Mouse (Mus musculus) left cerebral cortex, postnatal 4 days (tissue): ENCODE results near the gene Zmynd19. TPM values are rescaled to one million over a fixed set of nuclear protein-coding genes. Genes with fewer than 3 reads are reported as not detected.
"Not testable (repeated sequence)": the region's sequence is repeated elsewhere in the genome, so short reads cannot be mapped to it uniquely, and the experiment has no call there.

Experiments
- DNase-seq: peaks from one replicate; pipeline ENCODE4 v3.0.0-alpha.2; 2022
- intact Hi-C: fragments of 180-260 bp; cut with DNase I; formaldehyde crosslinking; loops from one replicate; pipeline ENCODE4 v1.15.1; 2025
- total RNA-seq, 2 experiments: library from RNA; stranded (reverse); gene quantifications; 2 replicates each; pipeline ENCODE4 v1.2.3; 2021

Gene Zmynd19
- total RNA-seq, 2 experiments from 2014 or later = 66.4 to 72.3 TPM

DNA sequence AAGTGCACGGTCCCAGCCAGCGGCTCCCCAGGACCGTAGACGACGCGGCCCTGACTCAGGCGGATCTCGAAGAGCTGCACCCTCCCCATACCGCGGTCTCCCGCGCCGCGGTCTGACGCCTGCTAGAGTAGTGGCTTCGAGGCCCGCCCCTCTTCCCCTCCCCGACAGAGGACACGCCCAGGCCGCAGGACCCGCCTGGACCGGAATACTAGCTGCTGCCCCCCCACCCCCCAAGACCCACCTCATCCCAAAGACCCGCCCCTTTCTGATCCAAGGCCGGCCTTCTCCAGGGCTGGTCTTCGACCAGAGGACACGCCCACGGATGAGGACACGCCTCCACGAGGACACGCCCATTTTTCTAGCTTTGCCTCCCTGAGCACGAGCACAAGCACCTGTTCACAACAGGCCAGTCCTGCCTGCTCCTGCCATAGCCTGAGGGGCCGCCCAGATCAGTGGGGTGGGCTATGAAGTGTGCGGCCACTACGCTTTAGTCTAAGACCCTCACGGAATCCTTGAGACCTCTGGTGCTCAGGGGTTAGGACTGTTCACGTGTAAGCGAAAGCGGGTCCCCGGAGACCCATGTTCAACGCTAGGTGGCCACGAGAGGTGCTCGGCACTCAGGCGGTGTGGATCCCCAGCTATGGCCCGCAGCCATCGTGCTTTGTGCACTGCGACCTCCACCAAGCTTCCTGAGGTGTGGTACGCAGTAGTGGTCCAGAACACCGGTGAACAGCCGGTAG, 14.4 kb upstream of the Zmynd19 start, which contains the start of gene Arrdc1:
TSS of gene Arrdc1 (minus strand) at position 196 of the 740 bp plus-strand sequence.
- DNase-seq = peak; percentile 90
- intact Hi-C loops = no loop called here

DNA sequence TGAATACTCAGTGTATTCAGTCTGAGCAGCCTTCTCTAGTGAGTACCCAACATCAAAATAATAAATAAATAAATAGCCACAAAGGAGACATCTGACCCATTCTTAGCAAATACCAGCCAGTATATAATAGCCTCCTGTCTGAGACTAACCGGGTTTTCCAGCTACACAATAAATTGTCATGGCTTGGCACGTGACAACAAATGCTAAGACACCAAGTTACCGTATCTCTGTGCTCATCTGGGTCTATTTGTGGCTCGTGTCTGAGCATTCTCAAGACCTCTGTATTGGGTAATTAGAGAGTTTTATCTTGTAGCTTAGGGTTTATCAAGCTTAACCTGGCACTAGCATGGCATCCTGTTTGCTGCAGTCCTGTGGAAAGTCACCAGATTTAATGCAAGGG, 7.5 kb upstream of the Zmynd19 start:
- intact Hi-C loops = no loop called here

DNA sequence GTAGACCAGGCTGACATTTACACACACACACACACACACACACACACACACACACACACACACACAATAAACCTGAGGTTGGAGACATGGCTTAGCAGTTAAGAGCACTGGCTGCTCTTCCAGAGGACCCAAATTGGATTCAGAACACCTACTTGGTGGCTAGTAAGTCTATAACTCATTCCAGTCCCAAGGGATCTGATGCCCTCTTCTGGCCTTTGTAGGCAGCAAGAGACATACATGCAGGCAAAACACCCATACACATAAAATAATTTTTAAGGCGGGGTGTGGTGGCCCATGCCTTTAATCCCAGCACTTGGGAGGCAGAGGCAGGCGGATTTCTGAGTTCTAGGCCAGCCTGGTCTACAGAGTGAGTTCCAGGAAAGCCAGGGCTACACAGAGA, 5.3 kb upstream of the Zmynd19 start:
- intact Hi-C loops, DNase-seq: not testable (repeated sequence)

More for the DNA sequence above, 7.5 kb upstream of the Zmynd19 start:
- DNase-seq = no peak

DNA sequence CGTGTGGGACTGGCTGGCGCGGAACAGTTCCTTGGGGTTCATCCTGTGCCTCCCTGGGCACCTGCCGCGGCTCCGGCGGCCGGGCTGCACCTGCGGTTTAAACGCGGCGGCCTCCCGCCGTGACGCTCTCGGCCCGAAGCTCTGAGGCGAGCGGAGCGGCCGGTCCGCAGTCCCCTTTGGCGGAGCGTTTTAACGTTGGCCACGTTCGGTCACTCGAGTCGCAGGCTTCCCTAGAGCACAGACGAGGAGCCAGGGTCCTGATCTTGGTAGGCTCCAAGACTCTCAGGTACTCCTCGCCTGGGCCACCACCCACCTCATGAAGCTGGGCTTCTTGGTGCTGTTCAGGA, 570 bp downstream of the Zmynd19 start:
- intact Hi-C loops = no loop called here

DNA sequence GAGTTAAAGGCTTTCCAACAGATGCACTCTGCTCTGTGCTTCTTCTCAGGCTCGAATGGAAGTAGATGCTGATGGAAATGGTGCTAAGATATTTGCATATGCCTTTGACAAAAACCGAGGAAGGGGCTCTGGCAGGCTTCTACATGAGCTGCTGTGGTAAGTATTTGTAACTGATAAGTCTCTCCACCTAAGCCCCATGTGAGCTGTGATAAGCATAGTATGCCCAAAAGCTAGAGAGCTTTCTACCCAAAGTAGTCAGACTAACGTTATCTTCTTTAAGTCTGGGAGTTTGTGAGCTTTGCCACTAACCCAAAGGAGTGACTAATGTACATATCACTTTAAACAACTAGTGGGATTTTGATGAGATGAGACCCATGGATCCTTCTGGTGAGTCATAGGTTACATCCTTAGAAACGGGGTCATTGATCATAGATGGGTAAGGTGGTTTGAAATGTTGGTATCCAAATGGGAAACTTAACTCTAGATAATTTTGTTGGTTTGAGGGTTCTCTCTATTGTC, 3.0 kb downstream of the Zmynd19 start:
- intact Hi-C loops = no loop called here
- no peak for DNase-seq

More for the DNA sequence above, 570 bp downstream of the Zmynd19 start:
- DNase-seq = no peak

DNA sequence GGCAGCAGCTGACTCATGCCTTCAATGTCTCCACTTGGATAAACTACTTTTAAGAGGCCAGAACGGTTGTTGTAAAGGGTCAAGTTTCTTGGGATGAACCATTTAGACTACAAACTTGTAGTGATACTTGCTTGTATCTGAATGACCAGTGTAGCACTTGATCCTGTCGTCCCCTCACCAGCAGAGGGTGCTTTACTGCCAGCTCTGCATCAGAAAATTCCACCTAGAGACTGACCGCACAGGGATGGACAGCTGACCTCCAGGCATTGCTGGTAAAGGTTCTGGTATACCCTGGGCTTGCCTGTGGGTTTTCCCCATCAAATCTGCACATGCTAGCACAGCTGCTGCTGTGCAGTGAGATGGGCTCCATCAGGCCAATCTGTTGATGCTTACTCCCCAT, 11.3 kb downstream of the Zmynd19 start:
- peak; percentile 29 for DNase-seq
- intact Hi-C loops = no loop called here

DNA sequence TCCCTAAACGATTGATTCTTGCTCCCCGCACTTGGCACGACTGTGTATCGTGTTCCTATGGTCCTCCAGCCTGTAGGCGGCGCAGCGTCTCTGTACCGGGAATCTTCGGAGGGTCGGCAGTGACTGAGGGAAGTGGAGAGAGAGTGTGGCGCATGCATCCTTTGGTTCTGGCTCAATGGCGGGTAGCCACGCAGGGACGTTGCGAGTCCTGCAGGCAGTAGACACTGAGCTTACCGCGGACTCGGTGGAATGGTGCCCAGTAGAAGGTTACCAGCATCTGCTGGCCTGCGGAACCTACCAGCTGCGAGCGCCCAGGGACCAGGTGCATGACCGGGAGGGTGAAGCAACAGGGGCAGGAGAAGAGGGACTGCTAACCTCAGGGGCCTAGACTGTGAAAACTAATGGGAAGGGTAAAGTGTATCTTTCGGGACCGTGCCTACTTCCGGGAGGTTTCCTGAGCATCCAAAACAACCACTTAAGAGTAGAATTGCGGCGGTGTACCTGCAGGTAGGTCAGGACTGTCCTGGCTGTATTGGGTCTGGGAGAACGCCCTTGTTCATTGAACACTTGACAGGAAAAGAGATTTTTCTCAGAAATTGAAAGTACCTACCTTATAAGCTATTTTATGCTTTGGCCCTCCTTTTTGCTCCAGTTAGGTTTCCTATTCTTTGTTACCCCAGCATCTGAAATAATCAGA, 12.9 kb downstream of the Zmynd19 start, which contains the start of gene Dph7:
TSS of gene Dph7 (plus strand) at position 97 of the 697 bp plus-strand sequence.
- intact Hi-C loops = no loop called here
- DNase-seq = peak; percentile 90

DNA sequence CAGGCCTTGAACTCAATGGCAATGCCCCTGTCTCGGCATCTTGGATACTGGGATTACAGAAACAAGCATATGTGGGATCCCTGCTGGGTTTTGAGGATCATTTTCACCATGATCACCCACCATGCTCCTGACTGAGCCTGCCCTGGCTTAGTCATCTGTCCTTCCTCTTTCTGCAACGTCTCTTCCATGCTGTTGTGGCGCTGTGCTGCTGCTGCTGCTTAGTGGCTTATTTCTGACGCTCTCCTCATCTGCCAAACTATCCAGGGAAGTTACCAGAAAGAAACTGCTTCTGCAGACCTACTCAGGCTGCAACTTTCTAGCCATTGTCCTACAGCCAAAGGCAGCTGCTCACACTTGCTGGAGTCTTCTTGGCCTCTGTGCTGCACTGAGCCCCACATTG, 20.8 kb downstream of the Zmynd19 start:
- intact Hi-C loops = no loop called here
- no peak for DNase-seq

DNA sequence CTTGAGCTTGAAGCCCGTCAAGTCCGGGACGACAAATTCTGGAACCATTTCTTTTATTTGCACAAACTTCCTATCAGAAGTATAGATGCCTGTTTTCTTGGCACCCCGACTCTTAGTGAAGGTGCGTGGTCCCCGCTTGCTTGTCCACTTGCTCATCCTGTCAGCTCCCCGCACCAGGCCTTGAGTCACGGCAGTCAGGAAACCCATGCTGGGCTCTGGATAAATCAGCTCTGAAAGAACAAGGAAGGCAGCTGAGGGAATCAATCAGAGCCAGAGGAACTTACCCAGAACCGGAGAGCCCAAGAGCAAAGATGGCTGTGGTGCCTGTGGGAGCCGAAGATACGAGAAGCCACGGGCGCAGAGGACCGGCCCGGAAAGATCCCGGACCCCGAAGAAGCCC, 24.9 kb downstream of the Zmynd19 start:
- DNase-seq = peak; percentile 11
- intact Hi-C loops = not testable (repeated sequence)

DNA sequence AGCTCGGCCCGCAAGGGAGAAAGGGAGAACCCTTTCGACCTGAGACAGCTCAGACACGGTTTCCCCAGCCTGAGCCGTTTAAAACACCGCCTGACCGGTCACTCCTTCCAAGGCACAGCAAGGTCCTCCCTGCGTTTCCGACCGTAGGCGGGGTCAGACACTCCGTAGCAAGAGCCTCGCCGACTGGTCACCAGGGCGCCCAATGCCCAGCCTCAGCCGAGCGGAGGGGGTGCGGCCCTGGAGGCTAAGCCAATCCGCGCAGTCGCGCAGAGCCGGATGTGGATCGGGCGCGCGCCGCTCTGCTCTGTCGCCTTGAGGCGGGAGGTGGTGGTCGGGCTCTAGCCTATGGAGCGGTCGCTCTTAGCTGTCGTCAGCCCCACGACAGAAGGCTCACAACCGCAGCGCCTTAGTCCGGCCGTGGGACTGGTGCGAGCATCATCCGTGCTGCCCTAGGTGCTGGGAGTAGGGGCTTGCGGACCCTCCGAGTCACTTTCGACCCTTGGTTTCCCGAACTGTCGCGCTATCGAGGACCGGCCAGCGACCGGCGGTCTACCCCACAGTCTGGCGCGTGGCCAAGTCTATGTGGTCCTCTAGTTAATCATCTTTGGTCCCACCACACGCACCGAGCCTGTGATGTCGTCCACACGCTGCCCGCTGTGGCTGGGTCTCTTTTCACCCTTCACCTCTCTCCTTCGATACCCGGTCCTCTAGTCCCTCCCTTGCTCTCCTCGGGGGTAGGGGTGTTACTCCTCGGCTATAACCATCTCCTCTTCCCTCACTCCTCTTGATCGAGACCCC, 25.5 kb downstream of the Zmynd19 start, which contains the start of gene Mrpl41:
TSS of gene Mrpl41 (minus strand) at position 193 of the 798 bp plus-strand sequence.
- DNase-seq = peak; percentile 98
- intact Hi-C loops = no loop called here

DNA sequence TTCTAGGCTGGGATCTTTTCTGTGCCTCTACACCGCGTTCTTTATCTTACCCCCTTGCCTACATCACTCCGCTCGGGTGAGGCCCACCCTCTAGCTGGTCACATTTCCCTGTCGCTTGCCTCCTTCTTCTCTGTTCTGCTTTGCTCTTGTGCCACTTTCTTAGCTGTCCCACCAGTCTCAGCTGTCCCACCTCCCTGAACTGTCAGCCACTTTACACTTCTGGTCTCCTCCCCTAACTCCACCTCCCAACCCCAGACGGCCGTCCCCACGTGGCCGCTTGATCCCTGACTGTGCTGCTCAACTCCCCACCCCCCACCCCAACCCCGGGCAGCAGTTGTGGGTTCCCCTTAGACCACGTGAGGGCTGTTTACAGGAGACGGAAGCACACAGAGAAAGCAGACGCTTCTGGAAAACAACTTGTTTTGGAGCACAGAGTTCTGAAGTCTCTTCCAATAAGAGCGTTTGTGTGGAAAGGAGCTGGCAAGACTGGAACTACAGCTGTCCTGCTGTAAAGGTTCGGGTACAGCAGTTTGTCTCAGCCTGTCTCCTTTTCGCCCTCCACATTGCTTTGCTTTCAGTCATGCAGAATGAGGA, 26.2 kb downstream of the Zmynd19 start, which contains the start of gene Pnpla7:
TSS of gene Pnpla7 (plus strand) at position 330 of the 594 bp plus-strand sequence.
- DNase-seq = peak; percentile 71
- intact Hi-C loops = no loop called here

DNA sequence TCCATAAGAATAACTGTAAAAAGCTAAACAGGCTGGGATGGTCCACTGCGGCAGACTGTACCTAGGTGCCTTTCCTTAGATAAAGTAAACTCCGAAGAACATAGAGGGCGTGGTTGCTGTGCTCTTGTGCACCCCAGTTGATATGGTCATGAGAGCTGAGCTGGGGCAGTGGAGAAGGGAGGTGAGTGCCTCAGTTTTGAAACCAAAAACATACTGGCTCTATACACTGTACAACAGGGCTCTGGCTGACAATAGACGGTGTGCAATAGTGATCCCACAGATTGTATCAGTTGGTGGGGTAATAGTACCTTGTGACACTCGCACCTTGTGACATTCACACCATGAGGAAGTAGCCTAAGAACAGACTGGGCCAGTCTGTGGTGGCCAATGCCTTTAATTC, 27.4 kb downstream of the Zmynd19 start:
- no peak for DNase-seq
- intact Hi-C loops = no loop called here

DNA sequence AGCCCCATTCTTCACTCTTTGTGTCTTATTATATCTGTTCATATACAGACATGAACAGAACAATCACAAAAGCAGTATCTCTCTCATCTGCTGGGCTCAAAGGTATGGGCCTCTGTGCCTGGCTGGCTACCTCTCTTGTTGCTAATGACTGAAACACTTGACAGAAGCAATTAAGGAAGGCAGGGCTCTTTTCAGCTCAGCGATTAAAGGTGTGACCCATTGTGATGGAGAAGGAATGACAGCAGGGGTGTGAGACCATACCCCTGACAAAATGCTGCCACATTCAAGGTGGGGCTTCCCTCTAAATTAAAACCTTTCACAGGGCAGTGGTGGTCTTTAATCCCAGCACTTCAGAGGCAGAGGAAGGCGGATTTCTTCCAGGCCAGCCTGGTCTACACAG, 38.2 kb downstream of the Zmynd19 start:
- no peak for DNase-seq
- intact Hi-C loops = no loop called here

DNA sequence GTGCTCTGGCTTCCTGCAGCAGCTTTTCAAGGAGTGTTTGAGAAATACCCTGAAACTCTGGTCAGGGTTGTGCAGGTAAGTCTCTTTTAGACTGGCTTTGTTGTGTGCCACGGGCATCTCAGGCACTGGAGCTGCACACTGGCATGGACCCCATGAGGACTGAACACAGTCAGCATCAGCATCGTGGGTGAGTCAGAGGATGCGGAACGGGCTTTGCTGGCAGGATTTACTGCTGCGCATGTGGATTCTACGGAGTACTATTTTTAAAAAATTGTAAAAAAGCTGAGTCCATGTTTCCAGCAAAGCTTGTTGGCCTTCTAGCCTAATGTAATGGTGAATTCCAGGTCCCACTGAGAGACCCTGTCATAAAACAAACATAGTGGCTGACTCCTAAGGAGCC, 45.7 kb downstream of the Zmynd19 start:
- intact Hi-C loops = no loop called here
- no peak for DNase-seq

DNA sequence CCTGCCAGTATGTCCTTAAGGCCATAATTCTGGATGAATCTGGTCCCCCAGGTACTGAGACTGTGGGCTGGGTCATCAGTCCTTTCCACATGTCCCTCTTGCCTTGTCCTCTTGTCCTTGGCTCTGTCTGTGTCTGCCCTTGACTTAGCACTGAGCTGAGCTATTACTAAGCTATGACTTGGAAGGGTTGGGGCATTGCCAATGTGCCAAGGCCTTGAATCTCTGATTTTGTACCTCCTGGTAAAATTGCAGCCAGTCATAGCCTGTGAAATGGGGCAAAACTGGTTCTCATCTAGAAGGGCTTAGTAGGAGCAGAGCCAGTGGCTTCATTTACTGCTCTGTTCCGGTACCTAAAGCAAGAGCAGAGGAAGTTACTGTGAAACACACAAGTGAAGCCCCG, 46.9 kb downstream of the Zmynd19 start:
- intact Hi-C loops = no loop called here
- DNase-seq = no peak

DNA sequence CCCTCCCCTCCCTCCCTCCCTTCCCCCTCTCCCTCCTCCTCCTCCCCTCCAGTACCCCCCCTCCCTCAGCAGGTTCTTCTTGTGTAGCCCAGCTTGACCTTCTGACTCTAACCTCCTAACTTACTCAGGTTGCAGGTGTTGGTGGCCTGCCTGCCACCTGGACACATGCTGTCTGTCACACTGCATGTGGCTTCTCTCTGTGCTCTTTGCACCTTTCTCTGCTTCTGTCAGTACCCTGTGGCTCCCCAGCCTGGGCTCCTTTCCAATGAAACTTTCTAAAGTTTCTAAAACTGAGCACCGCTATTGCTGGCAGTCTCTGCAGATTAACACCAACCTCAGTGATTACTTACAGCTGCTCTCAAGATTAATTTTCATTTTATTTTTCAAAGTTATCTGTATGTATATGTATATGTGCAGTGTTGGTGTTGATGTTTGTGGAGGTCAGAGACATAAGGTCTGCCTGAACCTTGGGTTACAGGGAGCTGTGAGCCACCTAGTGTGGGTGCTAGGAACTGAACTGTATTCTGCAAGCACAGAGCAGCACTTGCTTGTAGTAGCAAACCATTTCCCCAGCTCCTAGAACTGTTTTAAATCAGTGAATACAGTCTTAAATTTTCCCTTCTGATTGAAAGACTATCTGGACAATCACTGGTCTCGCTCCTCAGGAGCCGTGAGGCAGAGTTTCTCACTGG, 51.1 kb downstream of the Zmynd19 start:
- intact Hi-C loops = no loop called here
- peak; percentile 32 for DNase-seq

DNA sequence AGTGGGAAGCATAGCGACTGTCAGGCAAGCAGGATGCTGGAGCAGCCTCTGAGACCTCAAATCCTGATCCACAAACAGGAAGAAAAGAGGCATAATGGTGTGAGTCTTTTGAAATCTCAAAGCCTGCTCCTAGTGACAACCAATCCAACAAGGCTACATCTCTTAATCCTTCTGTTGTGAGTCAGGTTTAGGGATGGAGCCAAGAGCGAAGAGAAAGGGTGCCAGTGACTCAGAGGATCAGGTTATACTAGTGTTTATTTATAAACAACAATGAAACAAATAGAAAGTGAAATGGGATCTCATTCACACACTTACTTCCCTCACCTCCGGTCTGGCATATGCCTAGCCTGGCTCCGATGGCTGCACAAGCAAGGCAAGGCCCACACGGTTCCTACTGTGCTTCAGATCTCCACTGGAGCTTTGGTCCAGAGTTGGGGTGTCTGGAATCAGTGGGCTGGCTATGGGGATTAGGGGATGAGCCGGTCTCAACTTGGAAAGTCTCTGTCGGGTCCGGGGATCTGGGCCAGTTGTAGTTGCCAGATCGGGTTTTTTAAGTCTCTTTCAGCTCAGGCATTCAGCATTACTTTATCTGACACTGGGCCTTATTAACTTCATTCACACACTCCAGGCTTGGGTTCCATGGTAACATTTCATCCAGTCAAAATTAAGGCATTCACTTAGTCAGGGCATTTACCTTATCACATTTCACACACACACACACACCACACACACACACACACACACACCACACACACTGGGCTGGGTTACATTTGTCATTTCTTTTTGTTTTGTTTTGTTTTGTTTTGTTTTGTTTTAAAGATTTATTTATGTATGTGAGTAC, 54.6 kb downstream of the Zmynd19 start:
- peak; percentile 35 for DNase-seq
- intact Hi-C loops = no loop called here

DNA sequence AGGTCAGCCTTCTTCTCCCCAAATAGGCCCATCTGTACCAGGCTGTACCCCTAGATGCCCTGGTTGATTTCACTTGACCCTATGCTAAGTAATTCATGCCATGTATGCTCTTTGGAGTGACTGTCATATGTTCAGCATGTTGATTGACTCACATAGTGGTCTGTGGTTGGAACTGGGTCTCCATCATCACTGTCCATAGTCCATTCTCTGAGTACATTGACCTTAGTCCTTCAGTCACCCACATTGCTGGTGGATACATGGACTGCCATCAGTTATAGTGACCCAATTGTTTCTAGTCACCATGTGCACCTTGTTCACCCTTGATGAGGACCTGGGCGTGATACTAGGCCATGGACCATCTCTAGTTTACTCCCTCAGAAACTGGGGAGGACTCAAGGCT, 57.2 kb downstream of the Zmynd19 start:
- intact Hi-C loops = no loop called here

DNA sequence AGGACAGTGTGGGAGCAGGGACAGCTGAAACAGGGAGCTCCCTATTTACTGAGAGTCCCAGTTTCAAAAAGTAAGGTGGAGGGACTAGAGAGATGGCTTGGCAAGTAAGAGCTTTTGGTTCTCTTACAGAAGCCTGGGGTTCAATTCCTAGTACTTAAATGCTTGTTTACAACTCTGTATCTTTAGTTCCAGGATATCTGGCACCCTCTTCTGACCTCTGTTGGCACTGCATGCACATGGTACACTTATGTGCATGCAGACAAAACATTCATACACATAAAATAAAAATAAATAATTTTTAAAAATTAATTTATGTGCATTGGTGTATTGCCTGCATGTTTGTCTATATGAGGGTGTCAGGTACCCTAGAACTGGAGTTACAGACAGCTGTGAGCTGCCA, 58.7 kb downstream of the Zmynd19 start:
- intact Hi-C loops = no loop called here
- no peak for DNase-seq

More for the DNA sequence above, 57.2 kb downstream of the Zmynd19 start:
- no peak for DNase-seq
